ENCODE assay signal across 15 mouse cellular contexts in genomic region chr7:34616275-34616674, GRCm38 (mm10). TPM values are rescaled to one million over a fixed set of nuclear protein-coding genes. Genes with fewer than 3 reads are reported as not detected.
DNase-seq lines count a peak whose midpoint lies in the region; ATAC-seq and TF ChIP-seq lines count a peak whose summit lies in the region.
"Had no signal": no experiment of that assay in that cellular context is flagged by ENCODE, and none has a peak within 500 bp of the region (broad histone marks: within the 10 kb centered on the region; RNA-seq: fewer than 3 reads in every experiment).

No protein-coding gene starts in this region.

- ATAC-seq in CD4-positive, CD25-positive, alpha-beta regulatory T cell, adult 4 months = no peak
- ATAC-seq in kidney, embryonic 16.5 days (ENCODE audit: low FRiP score, low TSS enrichment) = no peak
- 0 out of 2 replicates have a peak, but pooled peaks have one; percentile 28 for ATAC-seq in lung, embryonic 14.5 days (ENCODE audit: insufficient read depth)

- no peak overlapping the region for H3K4me2 ChIP-seq in kidney, embryonic 16.5 days (replicated peaks; ENCODE audit: low read depth, low read length)
- H3K4me2 ChIP-seq in CH12.LX (ENCODE audit: insufficient read depth, low read depth, poor library complexity, severe bottlenecking) = no peak overlapping the region
- H3K4me2 ChIP-seq in lung, embryonic 14.5 days = no peak overlapping the region
- H3K4me2 ChIP-seq: embryonic facial prominence, embryonic 15.5 days; liver, embryonic 13.5 days had no signal

- no peaks in the 10 kb centered on the region for H3K4me1 ChIP-seq in kidney, embryonic 16.5 days (ENCODE audit: insufficient read depth, low read length)
- H3K4me1 ChIP-seq in CH12.LX (ENCODE audit: control insufficient read depth in 1 of 2, insufficient read depth in 2 of 2) = peaks cover 0 to 12% of the 10 kb centered on the region in 2 experiments; a peak in 2 of 4 replicates
- no peaks in the 10 kb centered on the region for H3K4me1 ChIP-seq in lung, embryonic 14.5 days (ENCODE audit: insufficient read depth)
- H3K4me1 ChIP-seq: liver, embryonic 13.5 days had no signal

- no peaks in the 10 kb centered on the region for H3K27me3 ChIP-seq in kidney, embryonic 16.5 days (ENCODE audit: insufficient read depth, low read length)
- H3K27me3 ChIP-seq in CH12.LX (replicated peaks) = peaks cover 3% of the 10 kb centered on the region
- H3K27me3 ChIP-seq in lung, embryonic 14.5 days (ENCODE audit: insufficient read depth, low read length) = no peaks in the 10 kb centered on the region
- H3K27me3 ChIP-seq: embryonic facial prominence, embryonic 15.5 days; liver, embryonic 13.5 days had no signal

- H3K27ac ChIP-seq in kidney, embryonic 16.5 days (ENCODE audit: low read length) = no peak overlapping the region
- no peak overlapping the region for H3K27ac ChIP-seq in CH12.LX (ENCODE audit: insufficient read depth, low read depth)
- H3K27ac ChIP-seq in lung, embryonic 14.5 days (ENCODE audit: low read depth) = no peak overlapping the region
- H3K27ac ChIP-seq: embryonic facial prominence, embryonic 15.5 days; liver, embryonic 13.5 days had no signal

- DNase-seq in CD4-positive, CD25-positive, alpha-beta regulatory T cell, adult 2 months (ENCODE audit: low read depth, low spot score) = peak; percentile 14
- peak; percentile 38 for DNase-seq in kidney, adult 9 months
- DNase-seq in CH12.LX (ENCODE audit: extremely low read depth) = peak; percentile 60
- DNase-seq in lung, embryonic 14.5 days = peak; percentile 25
- no peak for DNase-seq in thymus, postnatal 14 days
- DNase-seq in heart, adult 9 months (ENCODE audit: low spot score in 2 of 2) = no peak
- DNase-seq: B cell, adult 2 months; heart, adult 18-20 months; kidney, postnatal 4 days; liver, embryonic 13.5 days had no signal

- H3K9me3 ChIP-seq in kidney, embryonic 16.5 days (ENCODE audit: low read length) = peaks cover 7% of the 10 kb centered on the region; the same call in 1 of the 2 replicates
- H3K9me3 ChIP-seq in CH12.LX (replicated peaks; ENCODE audit: low read length) = no peaks in the 10 kb centered on the region
- H3K9me3 ChIP-seq in lung, embryonic 14.5 days (ENCODE audit: low read depth, low read length) = no peaks in the 10 kb centered on the region
- H3K9me3 ChIP-seq: embryonic facial prominence, embryonic 15.5 days; liver, embryonic 13.5 days had no signal

- in situ Hi-C loops in CH12.LX (cut with MboI; ENCODE audit: low pct_ligation_motif_present, low pct_unique_long_range_greater_than_20kb, low sequenced_read_pairs) = loop anchor here (5.0 kb wide), 1 partner anchor 56 kb away; no protein-coding TSS in a partner anchor

- WGBS in kidney, embryonic 16.5 days = 94% methylated on average over 2 of the region's 2 CpGs
- 76% methylated on average over 2 of the region's 2 CpGs for WGBS in lung, embryonic 14.5 days

- peak; percentile 91 for TF ChIP-seq RAD21 in CH12.LX (IDR thresholded peaks at IDR 0.05; ENCODE audit: low read depth, low read length)

- no peak for TF ChIP-seq POLR2A in CH12.LX (IDR thresholded peaks at IDR 0.05; ENCODE audit: low read depth, low read length)

- TF ChIP-seq CTCF in CH12.LX (conservative IDR thresholded peaks at IDR 0.05 in 1 of 2, IDR thresholded peaks at IDR 0.05 in 1 of 2; ENCODE audit: low read depth in 2 of 2, low read length in 2 of 2) = peak; percentile 46 to 92; a peak in 3 of 4 replicates
- peak; percentile 23 for TF ChIP-seq CTCF in lung, embryonic 14.5 days (IDR thresholded peaks at IDR 0.05; ENCODE audit: low read depth)

- no peak overlapping the region for H3K4me3 ChIP-seq in kidney, embryonic 16.5 days (ENCODE audit: low read length)
- H3K4me3 ChIP-seq in CH12.LX (replicated peaks in 1 of 3; ENCODE audit: low read depth in 2 of 3, low read length in 2 of 3, poor library complexity in 1 of 3) = no peak overlapping the region
- no peak overlapping the region for H3K4me3 ChIP-seq in lung, embryonic 14.5 days (ENCODE audit: low read depth, low read length)
- H3K4me3 ChIP-seq: embryonic facial prominence, embryonic 15.5 days; liver, embryonic 13.5 days had no signal

- H3K79me2 ChIP-seq in CH12.LX (replicated peaks; ENCODE audit: control insufficient read depth, extremely low read depth, insufficient read depth, poor library complexity, severe bottlenecking) = no peaks in the 10 kb centered on the region

- H3K36me3 ChIP-seq in kidney, embryonic 16.5 days (ENCODE audit: insufficient read depth, low read length) = no peaks in the 10 kb centered on the region
- H3K36me3 ChIP-seq in CH12.LX (replicated peaks in 1 of 2; ENCODE audit: control insufficient read depth in 1 of 2, insufficient read depth in 1 of 2, low read length in 1 of 2) = no peaks in the 10 kb centered on the region
- H3K36me3 ChIP-seq in lung, embryonic 14.5 days (ENCODE audit: insufficient read depth) = no peaks in the 10 kb centered on the region
- H3K36me3 ChIP-seq: embryonic facial prominence, embryonic 15.5 days; liver, embryonic 13.5 days had no signal

- TF ChIP-seq EP300 in CH12.LX (IDR thresholded peaks at IDR 0.05; ENCODE audit: low read length) = no peak

- dilution Hi-C loops in CH12.LX (cut with MboI; ENCODE audit: extremely low pct_ligation_motif_present, extremely low pct_unique_long_range_greater_than_20kb, low sequenced_read_pairs) = no loop called here

- H3K9ac ChIP-seq in kidney, embryonic 16.5 days (replicated peaks; ENCODE audit: low read length) = no peak overlapping the region
- H3K9ac ChIP-seq in CH12.LX (ENCODE audit: insufficient read depth, low read depth) = no peak overlapping the region
- H3K9ac ChIP-seq in lung, embryonic 14.5 days = no peak overlapping the region
- H3K9ac ChIP-seq: embryonic facial prominence, embryonic 15.5 days; liver, embryonic 13.5 days had no signal

TF ChIP-seq in CH12.LX, 34 proteins besides CTCF, POLR2A, EP300 and RAD21:
- TF ChIP-seq MEF2A (IDR thresholded peaks at IDR 0.05; ENCODE audit: borderline replicate concordance, low read depth, low read length) (0 out of 2 replicates have a peak, but pooled peaks have one; percentile 26), MAZ (IDR thresholded peaks at IDR 0.05; ENCODE audit: low read depth, low read length) (peak; percentile 48; the same call in 1 of the 2 replicates), ZNF384 (IDR thresholded peaks at IDR 0.05; ENCODE audit: low read depth, low read length) (peak; percentile 42; the same call in 1 of the 2 replicates), ZC3H11A (IDR thresholded peaks at IDR 0.05; ENCODE audit: low read depth, low read length) (peak; percentile 61), SMC3 (IDR thresholded peaks at IDR 0.05; ENCODE audit: low read depth, low read length) (peak; percentile 93), UBTF (IDR thresholded peaks at IDR 0.05; ENCODE audit: low read depth, low read length) (no peak)

RNA-seq across cellular contexts. Expression of gene Kctd15, which starts 40.3 kb away (rescaled TPM):
- polyA plus RNA-seq in CD4-positive, CD25-positive, alpha-beta regulatory T cell, adult 4 months (2017; shearing (Covaris generic)) = not detected
- 41.6 and 41.9 TPM in 2 replicates for polyA plus RNA-seq in kidney, embryonic 16.5 days (2015; fragmentation: Nextera tagmentation; extraction: Ambion mirVana)
- total RNA-seq in CH12.LX (2012; rRNA removed) = 16.4 and 21.6 TPM in 2 replicates
- total RNA-seq in CH12.LX (2014; rRNA removed) = 20.4 and 24.0 TPM in 2 replicates
- 34.9 and 39.0 TPM in 2 replicates for polyA plus RNA-seq in CH12.LX (2012; ENCODE audit: insufficient read length, low read depth)
- polyA plus RNA-seq in lung, embryonic 14.5 days (2014; fragmentation: Nextera tagmentation; extraction: Ambion mirVana) = 11.0 and 11.4 TPM in 2 replicates
- total RNA-seq: common myeloid progenitor, adult 5-6 weeks; megakaryocyte-erythroid progenitor cell, adult 5-6 weeks had no signal

Comparison
In these comparisons a context has a peak if more than half of its experiments do, and no peak if none do; other contexts are left out.
1. DNase-seq: peak in CD4-positive, CD25-positive, alpha-beta regulatory T cell, adult 2 months (single experiment), kidney, adult 9 months (single experiment), CH12.LX (single experiment) and lung, embryonic 14.5 days (single experiment); none in thymus, postnatal 14 days (single experiment) and heart, adult 9 months (0 of 2).
2. RNA of gene Kctd15, which starts 40.3 kb away (polyA plus RNA-seq): 41.6 to 41.9 TPM in kidney, embryonic 16.5 days, 34.9 to 39.0 TPM in CH12.LX and 11.0 to 11.4 TPM in lung, embryonic 14.5 days; not detected in CD4-positive, CD25-positive, alpha-beta regulatory T cell, adult 4 months; every median in the first group is over 10 times any median in the second.